Mouse (Mus musculus): ENCODE data around the gene Pate4. TPM values are rescaled to one million over a fixed set of nuclear protein-coding genes. Genes with fewer than 3 reads are reported as not detected.

Gene Pate4
- polyA plus RNA-seq, 1 experiment from 2014 or later: not detected

- no peak overlapping the region for H3K27ac ChIP-seq
- peaks cover 11% of the 10 kb centered on the region; the same call in 1 of the 2 replicates for H3K27me3 ChIP-seq
- no peak overlapping the region for H3K4me3 ChIP-seq (replicated peaks)
- no peak overlapping the region for H3K4me2 ChIP-seq
- no peaks in the 10 kb centered on the region for H3K9me3 ChIP-seq (replicated peaks)
- peaks cover 45% of the 10 kb centered on the region for H3K36me3 ChIP-seq
- 0 out of 2 replicates have a peak, but pooled peaks cover 9% of the 10 kb centered on the region for H3K4me1 ChIP-seq
- H3K9ac ChIP-seq: no peak overlapping the region
- ATAC-seq (replicated peaks; ENCODE audit: low FRiP score): no peak
- WGBS: 83% methylated on average over 3 of the region's 3 CpGs
Measured at GRCm38 (mm10) chr9:35567995-35568394, 43.7 kb downstream of the Pate4 start.

DNA sequence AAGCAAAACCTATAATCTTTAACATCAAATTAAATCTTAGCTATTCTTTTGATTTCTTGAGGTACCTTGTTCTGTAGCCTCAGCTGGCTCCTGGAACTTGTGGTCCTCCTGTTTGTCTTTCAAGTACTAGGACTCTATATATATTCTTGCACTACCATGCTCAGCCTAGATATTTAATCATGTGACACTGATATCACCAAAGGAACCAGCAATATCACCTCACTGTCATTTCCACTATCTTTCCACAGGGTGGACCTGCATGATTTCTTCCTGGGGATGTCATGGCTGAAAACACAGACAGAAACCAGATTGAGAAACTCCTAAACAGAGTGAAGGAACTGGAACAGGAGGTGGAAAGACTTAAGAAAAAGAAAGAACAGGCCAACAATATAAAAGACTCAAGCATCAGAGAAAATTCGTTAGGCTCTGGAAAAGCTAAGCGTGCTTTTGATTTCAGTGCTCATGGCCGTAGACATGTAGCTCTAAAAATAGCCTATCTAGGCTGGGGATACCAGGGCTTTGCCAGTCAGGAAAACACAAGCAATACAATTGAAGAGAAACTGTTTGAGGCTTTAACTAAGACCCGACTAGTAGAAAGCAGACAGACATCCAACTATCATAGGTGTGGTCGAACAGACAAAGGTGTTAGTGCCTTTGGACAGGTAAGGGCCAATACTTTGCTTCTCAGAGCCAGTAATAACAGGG is 47.1 kb downstream of the Pate4 start:
- WGBS: 92% methylated on average over 5 of the region's 5 CpGs

GRCm38 (mm10) chr9:35561583-35561982 is 50.2 kb downstream of the Pate4 start:
- Histone ChIP-seq H3K27me3 (peaks cover 14% of the 10 kb centered on the region), H3K4me1 (peaks cover 24% of the 10 kb centered on the region), H3K27ac (no peak overlapping the region), H3K36me3 (peaks cover 45% of the 10 kb centered on the region), H3K4me3 (replicated peaks) (no peak overlapping the region), H3K4me2 (no peak overlapping the region), H3K9me3 (replicated peaks) (no peaks in the 10 kb centered on the region), H3K9ac (no peak overlapping the region)
- ATAC-seq (replicated peaks; ENCODE audit: low FRiP score): no peak
- 91% methylated on average over 6 of the region's 6 CpGs for WGBS

More for the DNA sequence above, 47.1 kb downstream of the Pate4 start:
- Histone ChIP-seq H3K27ac (no peak overlapping the region), H3K9ac (no peak overlapping the region), H3K27me3 (no peaks in the 10 kb centered on the region), H3K4me2 (no peak overlapping the region), H3K36me3 (peaks cover 60% of the 10 kb centered on the region), H3K9me3 (replicated peaks) (no peaks in the 10 kb centered on the region), H3K4me3 (replicated peaks) (no peak overlapping the region), H3K4me1 (peaks cover 14% of the 10 kb centered on the region)
- no peak for ATAC-seq (replicated peaks; ENCODE audit: low FRiP score)

GRCm38 (mm10) chr9:35561076-35561475 is 50.7 kb downstream of the Pate4 start:
- H3K27me3 ChIP-seq: peaks cover 15% of the 10 kb centered on the region
- no peak overlapping the region for H3K4me2 ChIP-seq
- H3K36me3 ChIP-seq: peaks cover 40% of the 10 kb centered on the region
- H3K4me1 ChIP-seq: peaks cover 24% of the 10 kb centered on the region
- WGBS: 94% methylated on average over 11 of the region's 11 CpGs
- no peak overlapping the region for H3K27ac ChIP-seq
- H3K9ac ChIP-seq: no peak overlapping the region
- ATAC-seq (replicated peaks; ENCODE audit: low FRiP score): no peak
- H3K9me3 ChIP-seq (replicated peaks): no peaks in the 10 kb centered on the region
- no peak overlapping the region for H3K4me3 ChIP-seq (replicated peaks)

GRCm38 (mm10) chr9:35559009-35559890 is 52.5 kb downstream of the Pate4 start:
- Histone ChIP-seq H3K4me3 (replicated peaks) (peak overlapping the region; percentile 77), H3K36me3 (peaks cover 22% of the 10 kb centered on the region), H3K4me1 (peaks cover 24% of the 10 kb centered on the region), H3K27ac (peak overlapping the region; percentile 87), H3K4me2 (peak overlapping the region; percentile 96), H3K9me3 (replicated peaks) (no peaks in the 10 kb centered on the region), H3K27me3 (peaks cover 15% of the 10 kb centered on the region), H3K9ac (peak overlapping the region; percentile 57)
- ATAC-seq (replicated peaks; ENCODE audit: low FRiP score): peak; percentile 92
- WGBS: 2% methylated on average over 31 of the region's 31 CpGs

DNA sequence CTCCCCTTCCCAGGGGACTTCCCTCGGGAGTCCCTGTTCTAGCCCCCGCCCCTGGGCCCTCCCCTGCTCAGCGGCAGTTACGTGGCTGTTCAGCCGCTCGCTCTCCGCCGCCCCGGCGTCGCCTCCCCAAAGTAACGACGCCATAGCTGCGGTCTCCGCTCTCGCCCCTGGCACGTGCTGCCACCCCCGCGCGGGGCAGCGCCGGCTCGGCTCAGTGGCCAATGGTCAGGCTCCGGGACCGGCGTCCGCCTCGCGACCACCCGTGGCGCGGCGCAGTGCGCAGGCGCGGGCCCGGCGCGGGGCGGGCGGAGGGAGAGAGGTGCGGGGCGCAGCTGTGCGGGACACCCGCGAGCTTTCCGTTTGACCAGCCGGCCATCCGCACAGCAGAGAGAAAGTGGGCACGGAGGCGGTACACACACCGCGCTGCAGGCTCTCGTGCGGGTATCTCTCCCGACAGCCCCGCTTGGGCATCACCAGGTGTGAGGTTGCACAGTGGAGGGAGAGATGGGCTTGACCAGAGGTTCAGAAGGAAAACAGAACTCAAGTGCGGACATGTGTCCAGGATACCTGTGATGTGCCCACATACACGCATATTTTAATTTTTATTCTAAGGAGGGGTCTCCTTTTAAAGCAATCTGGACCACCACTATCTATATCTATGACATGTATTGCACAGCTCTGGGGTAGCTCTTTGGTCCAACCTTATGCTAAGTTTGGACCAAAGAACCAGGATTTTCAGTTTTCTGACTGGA is 53.3 kb downstream of the Pate4 start, which contains the start of the genes Ddx25 and Pus3:
Ddx25 (minus strand) TSS at position 272 of the 752 bp plus-strand sequence.
Pus3 (plus strand) TSS at position 339 of the 752 bp plus-strand sequence.
- ATAC-seq (replicated peaks; ENCODE audit: low FRiP score): peak; percentile 75
- H3K36me3 ChIP-seq: peaks cover 19% of the 10 kb centered on the region
- H3K27me3 ChIP-seq: peaks cover 15% of the 10 kb centered on the region
- WGBS: under 1% methylated on average over 59 of the region's 59 CpGs
- peak within 1 kb of the TSS; percentile 87 for H3K27ac ChIP-seq
- H3K4me3 ChIP-seq (replicated peaks): peak within 1 kb of the TSS; percentile 77
- H3K4me2 ChIP-seq: peak within 1 kb of the TSS; percentile 96
- H3K9ac ChIP-seq: peak within 1 kb of the TSS; percentile 57
- H3K4me1 ChIP-seq: peaks cover 24% of the 10 kb centered on the region
- no peaks in the 10 kb centered on the region for H3K9me3 ChIP-seq (replicated peaks)

Other genes starting within 250 kb of the Pate4 start
- gene Cdon, start 190.8 kb downstream of the Pate4 start, polyA plus RNA-seq (2015; fragmentation: Nextera tagmentation; extraction: Ambion mirVana): 4.0 and 4.2 TPM in 2 replicates
- not detected in 2 replicates for gene Gm1113, start 93.7 kb downstream of the Pate4 start, polyA plus RNA-seq (2015; fragmentation: Nextera tagmentation; extraction: Ambion mirVana)
- 2.3 and 2.4 TPM in 2 replicates for gene Ddx25, start 53.4 kb downstream of the Pate4 start, polyA plus RNA-seq (2015; fragmentation: Nextera tagmentation; extraction: Ambion mirVana)
- gene Pus3, start 53.3 kb downstream of the Pate4 start, polyA plus RNA-seq (2015; fragmentation: Nextera tagmentation; extraction: Ambion mirVana): 21.8 and 22.0 TPM in 2 replicates
- gene Pate2, start 41.7 kb downstream of the Pate4 start, polyA plus RNA-seq (2015; fragmentation: Nextera tagmentation; extraction: Ambion mirVana): 1.0 TPM in 2 replicates
- 15.5 and 15.6 TPM in 2 replicates for gene Hyls1, start 41.5 kb downstream of the Pate4 start, polyA plus RNA-seq (2015; fragmentation: Nextera tagmentation; extraction: Ambion mirVana)
- gene Pate3, start 36.3 kb upstream of the Pate4 start, polyA plus RNA-seq (2015; fragmentation: Nextera tagmentation; extraction: Ambion mirVana): not detected in 2 replicates
- not detected in 2 replicates for gene Pate1, start 75.4 kb upstream of the Pate4 start, polyA plus RNA-seq (2015; fragmentation: Nextera tagmentation; extraction: Ambion mirVana)
- not detected in 2 replicates for gene Gm17677, start 129.1 kb upstream of the Pate4 start, polyA plus RNA-seq (2015; fragmentation: Nextera tagmentation; extraction: Ambion mirVana)
- not detected in 2 replicates for gene Gm17727, start 166.2 kb upstream of the Pate4 start, polyA plus RNA-seq (2015; fragmentation: Nextera tagmentation; extraction: Ambion mirVana)
- gene Gm27235, start 178.2 kb upstream of the Pate4 start, polyA plus RNA-seq (2015; fragmentation: Nextera tagmentation; extraction: Ambion mirVana): not detected in 2 replicates
- not detected in 2 replicates for gene D730048I06Rik, start 178.2 kb upstream of the Pate4 start, polyA plus RNA-seq (2015; fragmentation: Nextera tagmentation; extraction: Ambion mirVana)
- not detected in 2 replicates for gene 9230110F15Rik, start 232.2 kb upstream of the Pate4 start, polyA plus RNA-seq (2015; fragmentation: Nextera tagmentation; extraction: Ambion mirVana)

All from kidney, embryonic 15.5 days (tissue).